ENCODE assay signal across 19 mouse cellular contexts in the genomic region with DNA sequence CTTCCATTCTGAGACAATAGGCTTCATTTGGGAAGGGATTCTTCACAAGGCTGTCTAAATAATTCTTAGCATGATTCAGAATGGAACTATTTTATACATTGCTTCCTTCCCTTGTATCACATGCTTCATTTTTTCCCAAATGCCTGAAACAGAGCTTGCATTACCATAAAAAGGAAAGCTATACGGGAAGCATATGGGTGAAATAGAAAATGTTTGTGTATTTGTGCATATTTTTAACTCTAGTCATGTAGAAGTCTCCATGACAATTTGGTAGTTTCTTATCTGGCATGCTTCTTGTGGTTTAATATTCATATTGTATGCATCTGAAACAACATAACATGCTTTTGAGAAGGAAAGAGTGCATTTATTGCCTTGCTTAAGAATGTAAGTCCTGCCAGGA.
"Had no signal": no experiment of that assay in that cellular context is flagged by ENCODE, and none has a peak within 500 bp of the region (broad histone marks: within the 10 kb centered on the region; RNA-seq: fewer than 3 reads in every experiment).

No protein-coding gene starts in this region.

- H3K27ac ChIP-seq: midbrain, embryonic 10.5 days; midbrain, embryonic 12.5 days; neural tube, embryonic 13.5 days; neural tube, embryonic 15.5 days had no signal

- H3K9ac ChIP-seq: lung, embryonic 14.5 days; midbrain, embryonic 12.5 days; neural tube, embryonic 13.5 days; neural tube, embryonic 15.5 days had no signal

- H3K27me3 ChIP-seq: midbrain, embryonic 12.5 days; neural tube, embryonic 13.5 days; neural tube, embryonic 15.5 days had no signal

- H3K4me1 ChIP-seq: midbrain, embryonic 10.5 days; midbrain, embryonic 12.5 days; neural tube, embryonic 15.5 days had no signal

- H3K36me3 ChIP-seq: midbrain, embryonic 10.5 days; midbrain, embryonic 12.5 days; neural tube, embryonic 13.5 days; neural tube, embryonic 15.5 days had no signal

- H3K9me3 ChIP-seq: midbrain, embryonic 10.5 days; midbrain, embryonic 12.5 days; neural tube, embryonic 13.5 days; neural tube, embryonic 15.5 days had no signal

- H3K4me3 ChIP-seq: midbrain, embryonic 10.5 days; midbrain, embryonic 12.5 days; myocyte; neural tube, embryonic 13.5 days; neural tube, embryonic 15.5 days had no signal

- ATAC-seq: midbrain, embryonic 16.5 days had no signal

- H3K4me2 ChIP-seq: lung, embryonic 14.5 days; midbrain, embryonic 12.5 days; neural tube, embryonic 13.5 days; neural tube, embryonic 15.5 days had no signal

- DNase-seq: lung, adult 18-20 months; lung, embryonic 14.5 days; lung, postnatal 10 days; lung, postnatal 4 days; midbrain, embryonic 14.5 days; retina, postnatal 1 day; right cerebral cortex, adult 18-20 months; right cerebral cortex, postnatal 25 days; right cerebral cortex, postnatal 4 days; spleen, adult 18-20 months; thymus, adult 2 months; thymus, postnatal 25 days; thymus, postnatal 4 days had no signal
